Mouse (Mus musculus) heart, adult 2 months (tissue): ENCODE data around the gene Bpifc.

ENCODE experiments used
- CTCF ChIP-seq: fragments of 200-600 bp; IDR thresholded peaks from 2 replicates; pipeline ENCODE4 v1.8.1; 2022; ENCODE audit warnings: antibody characterized with exemption, mild to moderate bottlenecking, moderate library complexity
- EP300 ChIP-seq: fragments of 200-500 bp; IDR thresholded peaks from 2 replicates; pipeline ENCODE4 v1.6.1; 2011; ENCODE audit warnings: low read depth, low read length, control low read depth; ENCODE audit not compliant: insufficient read depth
- POLR2A ChIP-seq: fragments of 200-500 bp; IDR thresholded peaks from 2 replicates; pipeline ENCODE4 v1.6.1; 2011; ENCODE audit warnings: mild to moderate bottlenecking, low read depth, low read length, control low read depth; ENCODE audit not compliant: insufficient read depth

- TF ChIP-seq CTCF, result no peak
- TF ChIP-seq POLR2A, result no peak
- no peak for TF ChIP-seq EP300
These were observed 45.6 kb upstream of the Bpifc start for GRCm38 (mm10) chr10:86057286-86057685.
